Mouse (Mus musculus): ENCODE data around the gene Itch. TPM values are rescaled to one million over a fixed set of nuclear protein-coding genes. Genes with fewer than 3 reads are reported as not detected.
"Not testable (repeated sequence)": the region's sequence is repeated elsewhere in the genome, so short reads cannot be mapped to it uniquely, and the experiment has no call there.

The Itch gene
- total RNA-seq (2021): 10 to 100 TPM; 36.5 to 38.0 TPM

- DNase-seq: peak; percentile 93
Observed at GRCm38 (mm10) chr2:155133011-155133976, at the start of gene Itch. Gene Itch (plus strand): TSS chr2:155133509.

- no peak for DNase-seq
Observed at GRCm38 (mm10) chr2:155084546-155084945, 48.8 kb upstream of the Itch start.

- DNase-seq: no peak
Observed at GRCm38 (mm10) chr2:155086328-155086727, 47.0 kb upstream of the Itch start.

GRCm38 (mm10) chr2:155088264-155088663, 45.0 kb upstream of the Itch start:
- DNase-seq: no peak

GRCm38 (mm10) chr2:155090909-155091742, 42.2 kb upstream of the Itch start:
- no peak for DNase-seq

GRCm38 (mm10) chr2:155091743-155092075, 41.6 kb upstream of the Itch start:
- no peak for DNase-seq

- DNase-seq: no peak
Observed at GRCm38 (mm10) chr2:155093418-155093817, 39.9 kb upstream of the Itch start.

- no peak for DNase-seq
Observed at GRCm38 (mm10) chr2:155098720-155099380, 34.5 kb upstream of the Itch start.

- no peak for DNase-seq
Observed at GRCm38 (mm10) chr2:155099421-155099820, 33.9 kb upstream of the Itch start.

GRCm38 (mm10) chr2:155099994-155100795, 33.1 kb upstream of the Itch start:
- DNase-seq: no peak

GRCm38 (mm10) chr2:155100796-155101259, 32.5 kb upstream of the Itch start:
- DNase-seq: no peak

- DNase-seq: no peak
Observed at GRCm38 (mm10) chr2:155101761-155102181, 31.5 kb upstream of the Itch start.

GRCm38 (mm10) chr2:155103607-155104006, 29.7 kb upstream of the Itch start:
- DNase-seq: no peak

- not testable (repeated sequence) for DNase-seq
Observed at GRCm38 (mm10) chr2:155107276-155107675, 26.0 kb upstream of the Itch start.

- no peak for DNase-seq
Observed at GRCm38 (mm10) chr2:155115216-155115830, 18.0 kb upstream of the Itch start.

- peak; percentile 31 for DNase-seq
Observed at GRCm38 (mm10) chr2:155133977-155134860, 910 bp downstream of the Itch start.

GRCm38 (mm10) chr2:155135092-155135491, 1.8 kb downstream of the Itch start:
- no peak for DNase-seq

- no peak for DNase-seq
Observed at GRCm38 (mm10) chr2:155135534-155135933, 2.2 kb downstream of the Itch start.

GRCm38 (mm10) chr2:155140986-155141385, 7.7 kb downstream of the Itch start:
- no peak for DNase-seq

GRCm38 (mm10) chr2:155142025-155142555, 8.8 kb downstream of the Itch start:
- DNase-seq: no peak

Data from heart, postnatal 4 days (tissue).